Mouse (Mus musculus) heart, embryonic 13.5 days (tissue): Measurements from ENCODE around the gene Rimbp3. TPM values are rescaled to one million over a fixed set of nuclear protein-coding genes. Genes with fewer than 3 reads are reported as not detected.

Experiments
- polyA plus RNA-seq: library from polyadenylated mRNA; unstranded; fragments of >200 nt; fragmentation: Nextera tagmentation; extraction: Ambion mirVana; gene quantifications from 2 replicates; pipeline ENCODE4 v1.2.1, GENCODE M21; 2015

Rimbp3 gene
- polyA plus RNA-seq, 1 experiment from 2014 or later: 0.17 TPM

Other genes with a start within 250 kb of the Rimbp3 start
- gene Mapk1, start 225.2 kb upstream of the Rimbp3 start, polyA plus RNA-seq: 112 and 125 TPM in 2 replicates
- gene Ypel1, start 138.9 kb upstream of the Rimbp3 start, polyA plus RNA-seq: 13.7 and 16.8 TPM in 2 replicates
- 99.4 and 109 TPM in 2 replicates for gene Ppil2, start 97.3 kb upstream of the Rimbp3 start, polyA plus RNA-seq
- 29.2 and 30.6 TPM in 2 replicates for gene 2610318N02Rik, start 83.4 kb upstream of the Rimbp3 start, polyA plus RNA-seq
- gene Sdf2l1, start 76.2 kb upstream of the Rimbp3 start, polyA plus RNA-seq: 53.0 and 70.2 TPM in 2 replicates
- gene Ydjc, start 64.0 kb upstream of the Rimbp3 start, polyA plus RNA-seq: 3.9 and 5.1 TPM in 2 replicates
- gene Ccdc116, start 61.4 kb upstream of the Rimbp3 start, polyA plus RNA-seq: 0.23 and 0.27 TPM in 2 replicates
- 292 and 303 TPM in 2 replicates for gene Ube2l3, start 6.0 kb upstream of the Rimbp3 start, polyA plus RNA-seq
- gene Hic2, start 25.0 kb downstream of the Rimbp3 start, polyA plus RNA-seq: 4.1 and 4.6 TPM in 2 replicates
- 7.0 and 7.6 TPM in 2 replicates for gene Tmem191c, start 67.5 kb downstream of the Rimbp3 start, polyA plus RNA-seq
- gene Serpind1, start 122.8 kb downstream of the Rimbp3 start, polyA plus RNA-seq: 0.88 and 5.7 TPM in 2 replicates
- gene Snap29, start 197.4 kb downstream of the Rimbp3 start, polyA plus RNA-seq: 11.0 and 12.0 TPM in 2 replicates
- gene Pi4ka, start 197.7 kb downstream of the Rimbp3 start, polyA plus RNA-seq: 26.7 and 29.0 TPM in 2 replicates
- gene Crkl, start 243.4 kb downstream of the Rimbp3 start, polyA plus RNA-seq: 42.8 and 46.0 TPM in 2 replicates